Mouse (Mus musculus): Measurements from ENCODE around the gene Auts2.

Auts2 gene

DNA sequence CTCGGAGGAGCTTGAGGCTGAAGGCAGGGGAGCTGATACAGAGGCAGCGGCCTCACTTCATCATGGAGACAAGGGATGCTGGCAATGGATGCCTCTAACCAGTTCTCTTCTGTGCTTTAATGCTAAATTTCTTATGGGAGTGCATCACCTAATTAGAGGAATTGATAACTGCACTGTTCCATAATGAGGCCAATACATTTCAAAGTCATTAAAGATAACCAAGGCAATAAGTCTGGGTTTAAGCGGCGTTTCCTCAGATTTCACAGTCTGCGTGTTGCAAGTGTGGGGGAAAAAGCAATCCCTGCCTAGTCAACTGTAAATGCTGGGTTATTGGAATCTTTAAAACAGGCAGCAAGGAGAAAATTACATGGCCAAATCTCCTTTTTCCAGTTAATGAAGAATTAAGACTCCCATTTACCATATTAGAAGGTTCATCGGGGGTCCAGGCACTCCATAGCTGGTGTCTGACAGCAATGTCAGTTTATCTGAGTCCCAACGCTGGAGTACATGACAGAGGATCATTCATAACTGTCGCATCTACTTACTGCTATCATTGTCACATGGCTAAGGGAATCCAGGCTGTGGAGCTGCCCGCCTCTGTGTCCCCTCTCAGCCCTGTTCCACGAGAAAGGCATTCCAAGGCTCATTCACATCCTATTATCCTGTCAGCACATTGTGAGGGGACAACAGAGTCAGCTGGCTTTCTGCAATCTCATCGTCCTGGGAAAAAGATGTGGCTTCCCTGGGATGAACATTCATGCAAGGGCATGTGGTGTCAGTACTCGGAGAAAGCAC lies 623.0 kb downstream of the Auts2 start:
- no peak for DNase-seq (ENCODE audit: low read depth, low spot score)

- no peak for DNase-seq (ENCODE audit: low read depth, low spot score)
Observed at GRCm38 (mm10) chr5:131916791-131917403, 626.2 kb downstream of the Auts2 start.

GRCm38 (mm10) chr5:131913562-131913961 lies 629.6 kb downstream of the Auts2 start:
- no peak for DNase-seq (ENCODE audit: low read depth, low spot score)

DNA sequence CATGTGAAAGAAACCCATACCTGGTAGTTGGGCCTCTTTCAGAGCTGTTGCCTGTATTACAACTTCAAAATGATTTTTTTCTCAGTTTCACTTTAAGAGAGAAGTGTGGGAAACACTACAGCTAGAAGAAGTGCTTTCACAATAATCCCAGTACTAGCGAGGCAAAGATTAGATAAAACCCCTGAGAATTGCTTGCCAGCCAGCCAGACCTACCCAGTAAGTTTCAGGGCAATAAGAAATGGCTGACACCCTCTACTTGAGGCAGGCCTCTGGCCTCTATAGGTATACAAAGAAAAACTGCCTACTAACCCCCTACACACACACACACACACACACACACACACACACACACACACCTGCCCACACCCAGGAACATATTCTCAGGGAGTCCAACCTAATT lies 630.2 kb downstream of the Auts2 start:
- no peak for DNase-seq (ENCODE audit: low read depth, low spot score)

DNA sequence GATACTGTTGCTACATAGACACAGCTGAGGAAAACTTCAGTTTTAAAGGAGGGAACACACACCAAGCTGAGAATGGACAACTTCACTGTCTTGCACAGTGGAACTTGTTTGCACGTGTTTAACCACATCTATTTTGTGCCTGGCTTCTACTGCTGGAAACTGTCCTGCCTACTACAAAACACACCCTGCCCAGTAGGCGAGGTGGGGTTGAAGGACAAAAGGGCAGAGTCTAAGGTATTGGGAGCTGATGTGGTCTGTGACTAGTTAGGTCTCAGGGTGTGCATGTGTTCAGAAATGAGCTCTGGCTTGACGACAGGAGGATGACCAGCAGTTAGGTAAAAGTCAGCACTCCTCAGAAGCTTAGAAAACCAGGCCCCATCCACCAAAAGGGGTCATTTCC lies 636.8 kb downstream of the Auts2 start:
- no peak for DNase-seq (ENCODE audit: low read depth, low spot score)

- DNase-seq (ENCODE audit: low read depth, low spot score): no peak
Observed at GRCm38 (mm10) chr5:131904478-131904877, 638.7 kb downstream of the Auts2 start.

DNA sequence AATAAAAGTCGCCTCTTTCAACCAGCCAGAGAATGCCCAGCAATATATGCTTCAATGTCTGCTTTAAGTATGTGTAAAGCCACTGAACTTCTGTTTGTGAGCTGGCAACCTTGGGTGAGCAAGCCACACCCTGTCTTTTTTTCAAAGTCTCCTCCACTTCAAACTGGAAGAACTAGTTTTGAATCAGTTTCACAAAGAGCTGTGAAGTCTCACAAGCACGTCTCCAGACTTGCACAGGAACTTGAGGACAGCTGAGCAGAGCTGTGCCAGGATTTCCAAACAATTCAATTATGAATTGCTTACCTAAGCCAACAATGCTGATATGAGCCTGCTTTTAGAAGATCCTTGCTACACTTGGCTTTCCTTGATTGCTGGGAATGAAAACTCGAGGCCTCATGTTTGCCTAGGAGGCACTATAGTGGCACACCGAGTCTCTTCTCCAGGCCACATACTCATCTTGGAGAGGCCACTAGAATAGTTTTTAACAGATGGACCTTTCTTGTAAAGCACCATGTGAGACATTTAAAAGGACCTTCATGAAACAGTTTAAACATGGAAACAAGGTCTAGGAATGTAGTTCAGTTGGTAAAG lies 645.0 kb downstream of the Auts2 start:
- no peak for DNase-seq (ENCODE audit: low read depth, low spot score)

DNA sequence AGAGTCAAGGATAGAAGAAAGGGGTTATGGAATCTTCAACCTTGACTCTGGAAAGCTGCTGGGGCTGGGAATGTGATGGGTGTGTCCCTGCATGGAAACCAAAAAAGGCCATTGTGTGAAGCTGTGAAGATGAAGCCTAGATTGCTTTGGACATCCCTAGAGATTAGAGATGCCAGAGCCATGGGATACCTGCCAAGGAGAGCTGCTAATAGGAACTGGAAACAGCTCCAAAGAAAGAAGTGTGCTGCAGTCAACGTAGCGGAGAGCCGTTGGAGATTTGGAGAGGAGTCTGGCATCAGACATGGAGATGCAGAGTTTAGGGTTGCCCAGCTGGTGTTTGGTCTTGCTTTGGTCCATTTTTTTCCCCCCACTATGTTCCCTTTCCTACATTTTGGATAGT lies 656.5 kb downstream of the Auts2 start:
- DNase-seq (ENCODE audit: low read depth, low spot score): peak; percentile 6

DNA sequence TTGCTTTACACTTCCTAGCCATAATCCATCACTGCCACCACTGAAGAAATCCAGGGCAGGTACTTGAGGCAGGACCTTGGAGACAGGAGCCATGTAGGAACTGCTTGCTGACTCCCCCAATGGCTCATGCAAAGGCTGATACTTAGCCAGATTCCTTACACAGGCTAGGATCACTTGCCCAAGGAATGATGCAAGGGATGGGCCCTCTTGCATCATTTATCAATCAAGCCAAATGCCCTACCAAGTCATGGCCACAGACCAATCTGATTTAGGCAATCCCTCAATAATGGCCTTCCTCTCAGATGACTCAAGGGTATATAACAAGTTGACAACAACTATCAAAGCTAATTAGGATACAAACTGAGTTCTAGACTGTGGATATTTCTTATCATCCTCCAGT lies 666.6 kb downstream of the Auts2 start:
- DNase-seq (ENCODE audit: low read depth, low spot score): no peak

GRCm38 (mm10) chr5:131875976-131876375 lies 667.2 kb downstream of the Auts2 start:
- DNase-seq (ENCODE audit: low read depth, low spot score): no peak

GRCm38 (mm10) chr5:131873116-131873515 lies 670.0 kb downstream of the Auts2 start:
- no peak for DNase-seq (ENCODE audit: low read depth, low spot score)

GRCm38 (mm10) chr5:131869711-131870499 lies 673.2 kb downstream of the Auts2 start:
- DNase-seq (ENCODE audit: low read depth, low spot score): no peak

DNA sequence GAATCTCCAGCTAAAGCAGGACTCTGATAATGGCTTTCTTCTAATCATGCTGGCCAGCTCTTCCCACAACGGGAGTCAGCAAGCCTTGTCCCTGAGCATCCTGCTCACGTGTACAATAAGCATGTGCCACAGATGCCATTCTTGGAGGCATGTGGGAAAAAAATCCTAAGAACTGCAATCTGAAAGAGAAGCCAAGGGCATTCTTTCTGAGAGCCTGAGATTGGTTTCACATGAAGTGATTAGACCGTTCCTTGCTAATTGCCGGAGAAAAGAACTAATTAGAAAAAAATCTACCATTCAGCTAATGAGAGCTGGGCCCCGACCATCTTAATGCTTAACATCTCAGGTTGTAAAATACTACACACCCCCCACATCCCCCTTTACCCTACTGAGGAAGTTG lies 677.9 kb downstream of the Auts2 start:
- no peak for DNase-seq (ENCODE audit: low read depth, low spot score)

GRCm38 (mm10) chr5:131857976-131858375 lies 685.2 kb downstream of the Auts2 start:
- peak; percentile 22 for DNase-seq (ENCODE audit: low read depth, low spot score)

DNA sequence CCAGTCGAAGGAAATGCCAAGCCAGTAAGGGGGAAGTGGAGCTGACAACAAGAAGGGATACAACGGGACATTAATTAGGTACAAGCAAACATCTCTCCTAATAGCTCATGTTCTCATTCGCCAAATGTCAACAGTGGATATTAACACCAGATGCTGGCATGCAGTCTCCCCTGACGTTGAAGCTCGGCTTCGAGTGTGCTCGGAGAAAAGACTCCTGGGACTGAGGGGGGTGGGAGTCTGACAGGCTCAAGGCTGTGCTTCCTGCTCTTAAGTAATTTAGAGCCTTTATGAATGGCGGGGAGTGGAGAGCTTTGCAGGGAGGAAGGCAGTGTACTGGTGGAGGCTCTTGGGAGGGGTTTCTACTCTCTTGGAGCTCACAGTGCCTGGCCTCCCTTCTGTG lies 687.8 kb downstream of the Auts2 start:
- no peak for DNase-seq (ENCODE audit: low read depth, low spot score)

DNA sequence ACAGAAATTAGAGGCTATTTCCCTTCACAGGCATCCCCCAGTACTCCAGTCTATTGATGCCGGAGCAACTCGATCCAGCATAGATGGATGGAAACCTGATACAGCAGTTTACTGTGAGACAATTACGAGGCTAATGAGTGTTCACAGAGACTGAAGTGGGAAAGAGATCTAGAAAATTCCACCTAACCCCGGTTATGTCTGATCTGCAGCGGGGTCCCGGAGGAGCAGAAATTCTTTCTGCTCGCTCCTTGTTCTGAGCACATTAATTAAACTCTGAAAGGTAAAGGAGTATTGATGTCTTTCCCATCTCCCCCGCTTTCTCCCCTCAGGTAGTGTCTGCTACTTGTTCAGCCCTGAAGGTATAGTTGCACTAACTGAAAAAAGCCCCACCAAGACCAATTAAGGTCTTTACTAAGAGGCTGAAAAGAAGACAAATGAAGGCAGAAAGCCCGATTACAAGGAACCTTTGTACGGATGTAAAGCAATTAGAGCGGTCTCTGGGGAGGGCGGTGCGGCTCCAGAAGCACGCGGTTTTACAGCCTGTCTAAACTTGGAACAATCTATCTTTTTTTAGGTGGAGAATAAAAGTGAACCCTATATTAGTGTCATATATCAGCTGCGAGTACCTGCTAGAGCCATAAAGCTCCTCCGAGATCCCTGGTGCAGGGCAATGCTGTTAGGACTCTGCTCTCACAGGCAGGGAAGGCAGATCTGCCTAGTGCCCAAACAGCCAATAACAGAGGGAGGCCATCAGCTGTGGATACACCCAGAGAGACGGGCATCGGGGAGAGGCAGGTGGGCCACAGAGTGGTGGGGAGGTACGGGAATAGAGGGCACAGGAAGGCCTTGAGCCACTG lies 691.3 kb downstream of the Auts2 start:
- DNase-seq (ENCODE audit: low read depth, low spot score): peak; percentile 44

DNA sequence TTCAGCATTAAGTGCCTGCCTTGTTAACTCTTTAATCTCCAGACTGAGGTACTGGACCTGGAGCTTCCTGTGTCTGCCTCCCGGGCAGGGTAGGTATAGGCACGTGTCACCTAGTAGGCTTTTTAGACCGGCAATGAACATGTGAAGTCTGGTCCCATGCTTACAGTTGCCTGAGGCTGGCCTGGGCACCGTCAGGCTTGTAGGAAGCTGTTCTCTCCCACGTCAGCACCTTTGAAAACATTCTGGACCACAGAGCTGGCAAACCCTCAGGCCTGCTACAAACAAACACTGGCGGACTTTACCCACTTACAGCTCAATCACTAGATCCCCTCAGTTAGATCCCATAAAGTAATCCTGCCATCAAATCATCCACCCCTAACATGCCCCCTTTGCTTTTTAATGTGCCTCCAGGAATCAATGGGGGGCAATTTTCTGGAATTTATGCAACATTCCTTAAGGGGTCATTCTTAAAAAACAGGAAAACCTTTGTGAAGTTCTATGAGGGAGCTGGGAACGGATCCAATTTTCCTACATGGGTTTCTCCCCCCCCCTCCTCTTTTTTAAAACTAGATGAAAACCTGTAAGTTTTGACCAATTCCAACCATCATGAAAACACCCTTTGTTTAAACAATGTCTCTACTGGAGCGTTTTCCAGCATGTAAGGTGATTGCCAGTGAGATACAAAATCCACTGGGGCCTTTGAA lies 692.4 kb downstream of the Auts2 start:
- no peak for DNase-seq (ENCODE audit: low read depth, low spot score)

GRCm38 (mm10) chr5:131849644-131850043 lies 693.5 kb downstream of the Auts2 start:
- DNase-seq (ENCODE audit: low read depth, low spot score): peak; percentile 89

- DNase-seq (ENCODE audit: low read depth, low spot score): no peak
Observed at GRCm38 (mm10) chr5:131844519-131844800, 698.7 kb downstream of the Auts2 start.

GRCm38 (mm10) chr5:131843766-131844518 lies 699.2 kb downstream of the Auts2 start:
- no peak for DNase-seq (ENCODE audit: low read depth, low spot score)
